Mouse (Mus musculus): ENCODE results near the gene Hvcn1.

The Hvcn1 gene

GRCm38 (mm10) chr5:122233077-122233581 lies 26.5 kb downstream of the Hvcn1 start:
- CTCF ChIA-PET, result interaction anchor here (1.0 kb wide), 1 partner anchor 14 kb away, joined by 3 read pairs; no protein-coding TSS in a partner anchor

- CTCF ChIA-PET, result interaction anchor here (1.2 kb wide), 1 partner anchor 14 kb away, joined by 3 read pairs; no protein-coding TSS in a partner anchor
Observed at GRCm38 (mm10) chr5:122233695-122234094, 27.1 kb downstream of the Hvcn1 start.

- CTCF ChIA-PET, result interaction anchor here (0.5 to 1.3 kb wide), 4 partner anchors 13 to 92 kb away, joined by 3 to 5 read pairs (median 4); no protein-coding TSS in a partner anchor
Observed at GRCm38 (mm10) chr5:122234319-122235195, 28.0 kb downstream of the Hvcn1 start.

- CTCF ChIA-PET, result interaction anchor here (0.5 to 1.3 kb wide), 4 partner anchors 14 to 92 kb away, joined by 3 to 5 read pairs (median 4); no protein-coding TSS in a partner anchor
Observed at GRCm38 (mm10) chr5:122235196-122235836, 28.7 kb downstream of the Hvcn1 start.

- CTCF ChIA-PET, result no interaction called here
Observed at GRCm38 (mm10) chr5:122237200-122237599, 30.6 kb downstream of the Hvcn1 start.

- CTCF ChIA-PET, result interaction anchor here (1.0 to 2.1 kb wide), 3 partner anchors 12 to 31 kb away, joined by 3 to 5 read pairs (median 4); no protein-coding TSS in a partner anchor
Observed at GRCm38 (mm10) chr5:122239618-122240017, 33.0 kb downstream of the Hvcn1 start.

GRCm38 (mm10) chr5:122240521-122240920 lies 33.9 kb downstream of the Hvcn1 start:
- CTCF ChIA-PET, result interaction anchor here (1.0 to 2.1 kb wide), 3 partner anchors 11 to 32 kb away, joined by 3 to 5 read pairs (median 4); no protein-coding TSS in a partner anchor

GRCm38 (mm10) chr5:122240989-122241388 lies 34.4 kb downstream of the Hvcn1 start:
- CTCF ChIA-PET, result interaction anchor here (1.5 to 2.1 kb wide), 2 partner anchors 10 to 19 kb away, joined by 4 to 5 read pairs; no protein-coding TSS in a partner anchor

GRCm38 (mm10) chr5:122242521-122243123 lies 36.0 kb downstream of the Hvcn1 start:
- CTCF ChIA-PET, result interaction anchor here (1.7 kb wide), 1 partner anchor 22 kb away, joined by 4 read pairs; no protein-coding TSS in a partner anchor

- CTCF ChIA-PET, result interaction anchor here (0.6 to 1.7 kb wide), 3 partner anchors 23 to 1558 kb away, joined by 3 to 4 read pairs (median 3); no protein-coding TSS in a partner anchor
Observed at GRCm38 (mm10) chr5:122243781-122244523, 37.3 kb downstream of the Hvcn1 start.

- CTCF ChIA-PET, result interaction anchor here (0.7 kb wide), 1 partner anchor 29 kb away, joined by 3 read pairs; no protein-coding TSS in a partner anchor
Observed at GRCm38 (mm10) chr5:122245186-122245585, 38.6 kb downstream of the Hvcn1 start.

- CTCF ChIA-PET, result interaction anchor here (0.6 to 0.7 kb wide), 2 partner anchors 129 to 149 kb away, joined by 4 to 10 read pairs; no protein-coding TSS in a partner anchor
Observed at GRCm38 (mm10) chr5:122246547-122247167, 40.1 kb downstream of the Hvcn1 start.

GRCm38 (mm10) chr5:122247529-122247928 lies 40.9 kb downstream of the Hvcn1 start:
- CTCF ChIA-PET, result interaction anchor here (0.6 to 0.7 kb wide), 3 partner anchors 128 to 690 kb away, joined by 3 to 10 read pairs (median 4); no protein-coding TSS in a partner anchor

GRCm38 (mm10) chr5:122247934-122248333 lies 41.3 kb downstream of the Hvcn1 start:
- CTCF ChIA-PET, result no interaction called here

GRCm38 (mm10) chr5:122249281-122249680 lies 42.7 kb downstream of the Hvcn1 start:
- CTCF ChIA-PET, result interaction anchor here (0.7 kb wide), 1 partner anchor 40 kb away, joined by 3 read pairs; no protein-coding TSS in a partner anchor

GRCm38 (mm10) chr5:122251895-122252606 lies 45.4 kb downstream of the Hvcn1 start:
- CTCF ChIA-PET, result interaction anchor here (0.5 to 1.7 kb wide), 4 partner anchors 12 to 263 kb away, joined by 3 to 5 read pairs (median 4); no protein-coding TSS in a partner anchor

GRCm38 (mm10) chr5:122258027-122258741 lies 51.6 kb downstream of the Hvcn1 start:
- CTCF ChIA-PET, result interaction anchor here (1.3 kb wide), 1 partner anchor 43 kb away, joined by 3 read pairs; no protein-coding TSS in a partner anchor

GRCm38 (mm10) chr5:122262104-122262503 lies 55.5 kb downstream of the Hvcn1 start:
- CTCF ChIA-PET, result interaction anchor here (1.3 kb wide), 1 partner anchor 53 kb away, joined by 6 read pairs; no protein-coding TSS in a partner anchor
